Mouse (Mus musculus) layer of hippocampus, adult 9-11 months (tissue): ENCODE measurements at regions not wholly inside any gene's neighbourhood (a gene's known extent, or its start where the extent isn't known, plus 50 kb on each side); places are given as distances from the start of the nearest gene placed in this dataset.

Experiments
- DNase-seq: peaks from one replicate; pipeline ENCODE4 v3.0.0; 2022

DNA sequence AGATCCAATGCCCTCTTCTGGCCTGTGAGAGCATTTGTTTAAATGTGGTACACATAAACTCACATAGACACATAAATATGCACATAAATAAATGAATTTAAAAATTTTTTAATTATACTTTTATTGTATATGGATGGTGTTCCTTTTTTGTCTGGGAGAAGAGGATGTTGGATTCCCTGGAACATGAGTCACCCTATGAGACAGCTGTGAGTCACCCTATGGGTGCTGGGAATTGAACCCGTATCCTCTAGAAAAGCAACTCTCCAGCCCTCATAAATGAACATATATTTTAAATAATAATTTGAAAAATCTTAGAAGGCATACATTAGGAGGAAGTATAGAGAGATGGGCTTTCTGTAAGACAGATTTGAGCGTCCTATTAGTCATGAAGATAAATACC lies 76.1 kb upstream of the Dynlt3 start:
- no peak for DNase-seq

DNA sequence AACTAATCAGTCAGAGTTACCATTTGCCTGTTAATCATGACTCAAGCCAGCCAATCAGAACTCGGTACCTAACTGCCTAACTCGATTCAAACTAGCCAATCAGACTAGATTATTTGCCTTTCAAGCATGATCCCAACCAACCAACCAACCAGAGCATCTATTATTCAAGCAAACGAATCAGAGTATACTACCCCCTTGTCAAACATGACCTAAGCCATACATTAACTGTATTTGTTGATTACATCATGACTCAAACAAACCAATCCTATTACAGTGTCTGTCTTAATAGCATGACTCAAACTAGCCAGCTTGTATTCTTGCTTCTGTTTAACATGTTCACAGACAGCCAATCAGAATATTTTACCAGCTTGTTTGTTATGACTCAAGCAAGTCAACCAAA lies 79.7 kb upstream of the Dynlt3 start:
- DNase-seq = no peak

DNA sequence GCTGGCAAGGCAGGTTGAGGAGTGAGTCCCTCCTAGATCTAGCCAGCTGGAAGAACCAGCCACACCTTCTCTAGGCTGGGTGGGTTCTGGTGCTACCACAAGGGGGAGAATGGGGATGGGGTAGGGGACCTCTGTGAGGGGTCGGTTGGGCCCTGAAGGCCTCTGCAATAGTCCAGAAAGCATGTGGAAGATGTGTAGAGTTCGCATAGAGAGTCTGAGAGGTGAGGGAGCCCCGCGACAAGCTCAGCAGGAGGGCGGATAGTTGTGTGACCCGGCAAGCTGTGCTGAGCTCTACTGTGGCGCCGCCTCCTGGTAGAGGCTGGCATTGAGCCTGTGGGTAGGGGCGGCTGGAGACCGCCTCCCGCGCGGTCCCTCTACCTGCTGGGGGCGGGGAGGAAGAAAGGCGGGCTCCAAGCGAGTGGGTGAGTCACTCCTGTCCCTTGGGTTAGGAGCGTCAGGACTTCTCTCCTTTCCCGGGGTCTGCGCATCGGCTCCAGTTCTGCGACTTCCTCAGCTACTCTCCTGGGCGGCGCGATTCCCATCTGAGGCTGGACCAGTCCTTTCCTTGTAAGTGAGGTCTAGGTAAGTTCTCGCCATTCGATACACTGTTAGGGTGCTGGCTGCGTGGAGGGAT lies 84.6 kb upstream of the Dynlt3 start:
- peak; percentile 7 for DNase-seq

DNA sequence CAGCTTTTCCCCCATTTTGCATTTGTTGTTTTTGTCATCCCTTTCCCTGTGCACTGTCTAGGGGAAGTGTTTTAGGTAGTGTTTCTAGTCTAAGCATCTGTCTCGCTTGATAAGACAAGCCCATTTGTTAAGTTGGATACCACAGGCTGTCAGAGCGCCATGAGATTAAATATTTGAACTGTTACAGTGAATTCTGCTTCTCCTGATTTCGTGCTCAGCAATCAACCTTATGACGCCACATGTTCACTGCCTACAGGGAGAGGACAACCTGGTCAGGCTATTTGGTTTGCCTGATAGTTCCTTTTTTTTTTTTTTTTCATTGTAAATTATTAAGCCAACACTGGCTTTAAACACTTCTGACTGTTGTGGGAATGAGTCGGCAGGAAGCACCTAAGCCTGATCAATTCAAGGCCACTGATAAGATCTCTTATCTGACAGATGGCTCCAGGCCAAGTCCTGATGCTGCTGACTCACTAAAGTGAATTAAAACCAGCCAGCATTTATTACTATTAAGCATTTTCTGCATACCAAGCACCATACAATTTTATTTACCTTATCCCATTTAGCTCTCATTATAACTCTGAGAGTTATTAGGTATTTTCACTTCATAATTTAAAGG lies 90.3 kb upstream of the Dynlt3 start:
- no peak for DNase-seq

DNA sequence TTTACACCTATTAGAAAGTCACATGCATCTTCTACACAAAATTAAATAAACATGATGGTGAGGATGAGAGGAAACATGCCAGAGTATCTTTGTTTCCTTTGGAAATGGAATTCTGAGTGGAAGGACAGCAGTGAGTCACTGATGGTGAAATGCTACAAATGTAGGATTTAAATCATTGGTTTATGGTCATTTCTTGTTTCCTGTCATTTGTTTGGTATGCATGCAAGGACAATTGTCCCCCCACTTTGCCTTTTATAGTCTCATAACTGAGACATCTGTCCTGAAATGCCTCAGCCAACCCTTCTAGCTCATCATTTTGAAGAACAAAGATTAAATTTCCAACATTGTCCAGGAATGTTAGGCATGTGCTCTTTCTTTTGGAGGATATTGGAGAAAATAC lies 77.2 kb upstream of the Hypm start:
- DNase-seq = no peak

DNA sequence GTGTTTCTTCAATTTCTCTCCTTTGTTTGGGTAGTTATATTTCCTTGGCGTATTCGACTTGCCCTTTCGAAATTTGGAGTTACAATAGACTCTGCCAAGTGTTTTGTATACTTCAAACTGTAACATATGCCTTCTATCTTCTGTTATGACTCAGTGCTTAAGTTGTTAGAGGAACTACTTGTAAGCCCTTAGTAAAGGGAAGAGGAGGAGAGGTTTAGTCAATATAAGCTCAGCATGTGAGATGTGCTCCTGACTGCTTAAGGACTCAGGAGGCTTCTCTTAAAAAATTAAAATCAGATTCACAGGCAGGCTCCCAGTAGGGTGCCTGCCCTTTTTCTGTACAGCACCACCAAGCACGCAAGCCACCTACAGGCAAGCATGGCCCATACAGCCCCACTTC lies 69.2 kb upstream of the Hypm start:
- DNase-seq = no peak

DNA sequence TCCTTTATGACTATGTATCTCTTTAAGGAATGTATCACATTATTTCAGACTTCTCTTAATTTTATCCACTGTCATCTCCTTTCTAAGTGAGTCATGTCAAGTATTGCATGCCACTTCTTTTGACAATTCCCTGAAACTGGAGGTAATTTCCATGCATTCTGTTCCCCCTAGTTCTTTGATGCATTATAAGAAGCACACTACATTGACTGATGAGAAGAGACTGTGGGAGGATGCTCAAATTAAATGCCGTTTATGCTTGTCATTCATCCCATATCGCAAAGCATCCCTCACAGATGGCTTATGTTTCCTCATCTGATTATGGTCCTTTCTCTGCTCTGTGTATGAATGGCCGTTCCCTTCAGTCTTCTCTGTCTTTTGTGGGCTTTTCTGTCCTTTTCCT lies 57.2 kb upstream of the Hypm start:
- DNase-seq = no peak
